ENCODE assay signal across 11 mouse cellular contexts in genomic region chr8:83429071-83429524, GRCm38 (mm10). TPM values are rescaled to one million over a fixed set of nuclear protein-coding genes. Genes with fewer than 3 reads are reported as not detected.
DNase-seq lines count a peak whose midpoint lies in the region; ATAC-seq and TF ChIP-seq lines count a peak whose summit lies in the region.
"Had no signal": no experiment of that assay in that cellular context is flagged by ENCODE, and none has a peak within 500 bp of the region (broad histone marks: within the 10 kb centered on the region; RNA-seq: fewer than 3 reads in every experiment).

No protein-coding gene starts in this region.

- H3K9ac ChIP-seq in lung, embryonic 14.5 days: no peak overlapping the region
- H3K9ac ChIP-seq in liver, embryonic 15.5 days: peak overlapping the region; percentile 46; the same call in 1 of the 2 replicates
- no peak overlapping the region for H3K9ac ChIP-seq in midbrain, embryonic 16.5 days (ENCODE audit: low read depth, low read length)
- H3K9ac ChIP-seq: heart, embryonic 13.5 days had no signal

- peak; percentile 54; the same call in 1 of the 2 replicates for ATAC-seq in lung, embryonic 14.5 days (ENCODE audit: insufficient read depth)
- peak; percentile 94 for ATAC-seq in liver, embryonic 15.5 days (ENCODE audit: insufficient read depth)
- no peak for ATAC-seq in midbrain, embryonic 16.5 days

- H3K36me3 ChIP-seq in lung, embryonic 14.5 days (ENCODE audit: insufficient read depth): peaks cover 7% of the 10 kb centered on the region
- H3K36me3 ChIP-seq in liver, embryonic 15.5 days (replicated peaks): peaks cover 12% of the 10 kb centered on the region
- peaks cover 7% of the 10 kb centered on the region for H3K36me3 ChIP-seq in midbrain, embryonic 16.5 days (ENCODE audit: control insufficient read depth, insufficient read depth, low read length)

- WGBS in lung, embryonic 14.5 days: 64% methylated on average over 4 of the region's 4 CpGs
- 12% methylated on average over 4 of the region's 4 CpGs for WGBS in liver, embryonic 15.5 days (ENCODE audit: insufficient replicate concordance)
- 63% methylated on average over 4 of the region's 4 CpGs for WGBS in midbrain, embryonic 16.5 days

- H3K27me3 ChIP-seq in lung, embryonic 14.5 days (ENCODE audit: insufficient read depth, low read length): no peaks in the 10 kb centered on the region
- H3K27me3 ChIP-seq in liver, embryonic 15.5 days: no peaks in the 10 kb centered on the region
- H3K27me3 ChIP-seq in midbrain, embryonic 16.5 days (ENCODE audit: control insufficient read depth, insufficient read depth, low read depth, low read length): no peaks in the 10 kb centered on the region

- DNase-seq in lung, embryonic 14.5 days: no peak
- DNase-seq in lung, postnatal 4 days: no peak
- DNase-seq in c-Kit-positive CD71-positive TER-119-positive erythroid progenitor cells, embryonic 14.5 days (ENCODE audit: low spot score): peak; percentile 77
- peak; percentile 27 for DNase-seq in thymus, postnatal 25 days
- DNase-seq in left cerebral cortex, postnatal 36 days (ENCODE audit: low spot score in 2 of 2): no peak
- no peak for DNase-seq in left cerebral cortex, adult 8-10 months (ENCODE audit: low spot score in 2 of 2)
- DNase-seq: cerebellum, postnatal 25 days had no signal

- H3K4me3 ChIP-seq in lung, embryonic 14.5 days (ENCODE audit: low read depth, low read length): no peak overlapping the region
- H3K4me3 ChIP-seq in liver, embryonic 15.5 days (replicated peaks): peak overlapping the region; percentile 31
- H3K4me3 ChIP-seq in midbrain, embryonic 16.5 days (ENCODE audit: low read depth, low read length): no peak overlapping the region
- H3K4me3 ChIP-seq: heart, embryonic 13.5 days; layer of hippocampus, adult 2 months had no signal

- no peaks in the 10 kb centered on the region for H3K9me3 ChIP-seq in lung, embryonic 14.5 days (ENCODE audit: low read depth, low read length)
- H3K9me3 ChIP-seq in liver, embryonic 15.5 days (replicated peaks): no peaks in the 10 kb centered on the region
- H3K9me3 ChIP-seq in midbrain, embryonic 16.5 days (replicated peaks; ENCODE audit: control insufficient read depth, low read length, poor library complexity, severe bottlenecking): no peaks in the 10 kb centered on the region
- H3K9me3 ChIP-seq: heart, embryonic 13.5 days had no signal

- no peak for TF ChIP-seq CTCF in lung, embryonic 14.5 days (IDR thresholded peaks at IDR 0.05; ENCODE audit: low read depth)

- no peak overlapping the region for H3K4me2 ChIP-seq in lung, embryonic 14.5 days
- peak overlapping the region; percentile 65 for H3K4me2 ChIP-seq in liver, embryonic 15.5 days
- H3K4me2 ChIP-seq in midbrain, embryonic 16.5 days (ENCODE audit: low read length): no peak overlapping the region
- H3K4me2 ChIP-seq: heart, embryonic 13.5 days had no signal

- H3K4me1 ChIP-seq in lung, embryonic 14.5 days (ENCODE audit: insufficient read depth): peaks cover 8% of the 10 kb centered on the region
- H3K4me1 ChIP-seq in liver, embryonic 15.5 days (replicated peaks): peaks cover 52% of the 10 kb centered on the region
- H3K4me1 ChIP-seq in midbrain, embryonic 16.5 days (ENCODE audit: control insufficient read depth, insufficient read depth, low read length): no peaks in the 10 kb centered on the region

- intact Hi-C loops in left cerebral cortex, postnatal 36 days (cut with DNase I): no loop called here

- H3K27ac ChIP-seq in lung, embryonic 14.5 days (ENCODE audit: low read depth): no peak overlapping the region
- H3K27ac ChIP-seq in liver, embryonic 15.5 days (replicated peaks): peak overlapping the region; percentile 83
- no peak overlapping the region for H3K27ac ChIP-seq in midbrain, embryonic 16.5 days (ENCODE audit: low read length)
- H3K27ac ChIP-seq: heart, embryonic 13.5 days; layer of hippocampus, adult 2 months had no signal

RNA-seq across cellular contexts. Expression of gene Scoc, which starts 29.1 kb away (rescaled TPM):
- polyA plus RNA-seq in lung, embryonic 14.5 days (2014; fragmentation: Nextera tagmentation; extraction: Ambion mirVana): 115 and 123 TPM in 2 replicates
- polyA plus RNA-seq in liver, embryonic 15.5 days (2015; fragmentation: Nextera tagmentation; extraction: Ambion mirVana): 45.8 and 53.8 TPM in 2 replicates
- 100 to 1,000 TPM; 207 to 231 TPM for total RNA-seq in left cerebral cortex, postnatal 36 days (2021)
- 100 to 1,000 TPM; 198 to 226 (median 211) TPM for total RNA-seq in left cerebral cortex, adult 8-10 months (2022)
- 327 and 361 TPM in 2 replicates for polyA plus RNA-seq in midbrain, embryonic 16.5 days (2015; fragmentation: Nextera tagmentation; extraction: Ambion mirVana)

RNA-seq across cellular contexts. Expression of gene Clgn, which starts 39.4 kb away (rescaled TPM):
- polyA plus RNA-seq in lung, embryonic 14.5 days (2014; fragmentation: Nextera tagmentation; extraction: Ambion mirVana): 0.05 and 0.12 TPM in 2 replicates
- polyA plus RNA-seq in liver, embryonic 15.5 days (2015; fragmentation: Nextera tagmentation; extraction: Ambion mirVana): 0.22 and 0.28 TPM in 2 replicates
- 10 to 100 TPM in 1 of 2 experiments, 1 to 10 TPM in 1; 8.3 to 10.4 TPM for total RNA-seq in left cerebral cortex, postnatal 36 days (2021)
- total RNA-seq in left cerebral cortex, adult 8-10 months (2022): 1 to 10 TPM; 8.6 to 9.6 (median 9.2) TPM
- polyA plus RNA-seq in midbrain, embryonic 16.5 days (2015; fragmentation: Nextera tagmentation; extraction: Ambion mirVana): 11.5 and 12.6 TPM in 2 replicates

Comparison
In these comparisons a context has a peak if more than half of its experiments do, and no peak if none do; other contexts are left out.
1. DNase-seq: peak in c-Kit-positive CD71-positive TER-119-positive erythroid progenitor cells, embryonic 14.5 days (single experiment) and thymus, postnatal 25 days (single experiment); none in lung, embryonic 14.5 days (single experiment), lung, postnatal 4 days (0 of 2), left cerebral cortex, postnatal 36 days (0 of 2) and left cerebral cortex, adult 8-10 months (0 of 2).